Mouse (Mus musculus) limb, embryonic 13.5 days (tissue): ENCODE measurements around the gene Rcn3. TPM values are rescaled to one million over a fixed set of nuclear protein-coding genes. Genes with fewer than 3 reads are reported as not detected.

Experiments used
- ATAC-seq: fragments of 200-750 bp; cut with Nextera tagmentation; 2 replicates; pipeline ENCODE4 v1.8.0; 2017; ENCODE audit warnings: low read depth, moderate number of reproducible peaks, moderate TSS enrichment; ENCODE audit not compliant: low FRiP score
- H3K27ac ChIP-seq: fragments of 300-500 bp; sonication (generic); 2 replicates; pipeline ENCODE4 v1.5.1; 2015; ENCODE audit warnings: inconsistent platforms, mild to moderate bottlenecking, moderate library complexity
- H3K27me3 ChIP-seq: fragments of 300-500 bp; sonication (generic); 2 replicates; pipeline ENCODE4 v1.6.1; 2015; ENCODE audit warnings: mild to moderate bottlenecking, inconsistent platforms
- H3K36me3 ChIP-seq: fragments of 300-500 bp; sonication (generic); 2 replicates; pipeline ENCODE4 v1.6.1; 2015; ENCODE audit warnings: inconsistent platforms, mild to moderate bottlenecking, moderate library complexity
- H3K4me1 ChIP-seq: fragments of 300-500 bp; sonication (generic); 2 replicates; pipeline ENCODE4 v1.6.1; 2015; ENCODE audit warnings: inconsistent platforms
- H3K4me2 ChIP-seq: fragments of 300-500 bp; sonication (generic); replicated peaks from 2 replicates; pipeline ENCODE4 v1.6.1; 2015; ENCODE audit warnings: inconsistent platforms, mild to moderate bottlenecking, moderate library complexity
- H3K4me3 ChIP-seq: fragments of 300-500 bp; sonication (generic); 2 replicates; pipeline ENCODE4 v1.5.1; 2015; ENCODE audit warnings: moderate library complexity, mild to moderate bottlenecking, inconsistent platforms
- H3K9ac ChIP-seq: fragments of 300-500 bp; sonication (generic); 2 replicates; pipeline ENCODE4 v1.6.1; 2015; ENCODE audit warnings: mild to moderate bottlenecking, inconsistent platforms
- H3K9me3 ChIP-seq: fragments of 300-500 bp; sonication (generic); 2 replicates; pipeline ENCODE4 v1.6.1; 2016; ENCODE audit warnings: inconsistent platforms
- WGBS: fragments of 180-500 bp; shearing (Covaris S2); methylation state at CpG from one replicate; pipeline ENCODE4 v1.1.7; 2015; 5-methylcytosine and 5-hydroxymethylcytosine counted together
- microRNA counts: library from miRNA; unstranded; fragments of <30 nt; microRNA quantifications from one replicate; lab custom pipeline; 2016
- microRNA-seq: library from miRNA; unstranded; fragments of <30 nt; microRNA quantifications from one replicate; pipeline ENCODE4, GENCODE M21; 2016
- polyA plus RNA-seq: library from polyadenylated mRNA; unstranded; fragments of >200 nt; fragmentation: Nextera tagmentation; extraction: Ambion mirVana; gene quantifications from 2 replicates; pipeline ENCODE4 v1.2.1, GENCODE M21; 2015

Rcn3 gene
- polyA plus RNA-seq, 1 experiment from 2014 or later = 483 TPM

DNA sequence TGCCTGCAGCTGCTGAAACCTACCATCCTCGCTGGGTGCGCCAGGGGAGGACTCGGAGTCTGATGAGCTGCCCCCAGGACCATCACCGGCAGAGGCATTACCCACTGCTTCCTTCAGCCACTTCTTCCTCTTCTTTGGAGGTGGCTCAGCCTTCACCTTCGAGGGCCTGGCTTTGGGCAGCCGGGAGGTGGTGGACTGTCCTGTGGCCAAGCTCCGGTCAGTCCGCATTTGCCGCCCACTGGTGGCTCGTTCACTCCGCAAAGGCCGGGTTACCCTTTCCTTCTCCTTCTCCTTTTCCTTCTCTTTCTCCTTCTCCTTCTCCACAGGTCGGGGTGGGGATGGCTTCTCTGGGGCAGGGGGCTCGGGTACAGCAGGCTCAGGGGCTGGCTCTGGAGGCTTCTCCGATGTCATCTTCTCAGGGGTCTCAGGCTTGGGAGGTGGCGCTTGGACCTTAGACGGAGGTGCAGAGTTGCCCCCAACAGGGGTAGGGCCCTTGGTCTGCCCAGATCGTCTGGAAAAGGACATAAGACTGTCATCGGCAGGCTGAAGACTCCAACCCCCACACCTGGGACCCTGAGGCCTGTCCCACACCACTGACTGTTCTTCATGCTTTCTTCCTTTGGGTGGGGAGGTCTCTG lies 58.2 kb downstream of the Rcn3 start:
- H3K9ac ChIP-seq = no peak overlapping the region
- ATAC-seq = no peak
- H3K4me2 ChIP-seq = no peak overlapping the region
- H3K9me3 ChIP-seq = no peaks in the 10 kb centered on the region
- 92% methylated on average over 19 of the region's 19 CpGs for WGBS
- no peaks in the 10 kb centered on the region for H3K4me1 ChIP-seq
- H3K27ac ChIP-seq = no peak overlapping the region
- no peak overlapping the region for H3K4me3 ChIP-seq
- peaks cover 99% of the 10 kb centered on the region for H3K36me3 ChIP-seq
- no peaks in the 10 kb centered on the region for H3K27me3 ChIP-seq

MicroRNAs encoded within 50 kb of the gene (microRNA counts, 519-probe panel; counts per million panel counts)
- microRNA mmu-miR-150 (lab: Ali Mortazavi, UCI) = 1,812 counts per million, percentile 21 among the panel's probes with 10 or more counts

Small RNA genes within 50 kb of the gene (microRNA-seq; reads per million reads assigned to microRNA genes)
- gene Mir150 = 5.9 reads per million, percentile 20 among the genes with 10 or more reads in this experiment
- gene Mir5121 = 14.6 reads per million, percentile 31 among the genes with 10 or more reads in this experiment

Other genes starting within 250 kb of the Rcn3 start
- 112 and 122 TPM in 2 replicates for gene Akt1s1, start 243.2 kb downstream of the Rcn3 start, polyA plus RNA-seq
- 86.0 and 90.5 TPM in 2 replicates for gene Tbc1d17, start 243.1 kb downstream of the Rcn3 start, polyA plus RNA-seq
- 33.1 and 33.9 TPM in 2 replicates for gene Pnkp, start 235.1 kb downstream of the Rcn3 start, polyA plus RNA-seq
- 502 and 514 TPM in 2 replicates for gene Ptov1, start 222.4 kb downstream of the Rcn3 start, polyA plus RNA-seq
- 118 and 119 TPM in 2 replicates for gene Med25, start 199.5 kb downstream of the Rcn3 start, polyA plus RNA-seq
- 23.0 and 25.8 TPM in 2 replicates for gene Fuz, start 196.1 kb downstream of the Rcn3 start, polyA plus RNA-seq
- 76.1 and 81.6 TPM in 2 replicates for gene Ap2a1, start 162.7 kb downstream of the Rcn3 start, polyA plus RNA-seq
- 0.23 and 0.25 TPM in 2 replicates for gene Tsks, start 149.0 kb downstream of the Rcn3 start, polyA plus RNA-seq
- gene Cpt1c, start 117.4 kb downstream of the Rcn3 start, polyA plus RNA-seq = 33.9 and 35.0 TPM in 2 replicates
- gene Prmt1, start 105.7 kb downstream of the Rcn3 start, polyA plus RNA-seq = 670 and 703 TPM in 2 replicates
- gene Irf3, start 94.6 kb downstream of the Rcn3 start, polyA plus RNA-seq = 94.6 and 96.8 TPM in 2 replicates
- 77.3 and 78.4 TPM in 2 replicates for gene Bcl2l12, start 93.5 kb downstream of the Rcn3 start, polyA plus RNA-seq
- 38.6 and 40.7 TPM in 2 replicates for gene Scaf1, start 75.9 kb downstream of the Rcn3 start, polyA plus RNA-seq
- 27.5 and 29.1 TPM in 2 replicates for gene Rras, start 74.3 kb downstream of the Rcn3 start, polyA plus RNA-seq
- 14.5 and 15.3 TPM in 2 replicates for gene Prr12, start 39.3 kb downstream of the Rcn3 start, polyA plus RNA-seq
- 71.2 and 71.4 TPM in 2 replicates for gene Nosip, start 29.8 kb downstream of the Rcn3 start, polyA plus RNA-seq
- 22.3 and 24.5 TPM in 2 replicates for gene Prrg2, start 29.5 kb downstream of the Rcn3 start, polyA plus RNA-seq
- gene Fcgrt, start 11.6 kb upstream of the Rcn3 start, polyA plus RNA-seq = 44.0 and 45.4 TPM in 2 replicates
- 1,512 and 1,535 TPM in 2 replicates for gene Rps11, start 32.2 kb upstream of the Rcn3 start, polyA plus RNA-seq
- 1,305 and 1,326 TPM in 2 replicates for gene Rpl13a, start 36.5 kb upstream of the Rcn3 start, polyA plus RNA-seq
- 0.60 and 0.75 TPM in 2 replicates for gene Gm45713, start 44.0 kb upstream of the Rcn3 start, polyA plus RNA-seq
- gene Flt3l, start 44.2 kb upstream of the Rcn3 start, polyA plus RNA-seq = 1.0 and 1.2 TPM in 2 replicates
- 86.9 and 87.1 TPM in 2 replicates for gene Pih1d1, start 62.1 kb upstream of the Rcn3 start, polyA plus RNA-seq
- 45.1 and 46.4 TPM in 2 replicates for gene Aldh16a1, start 62.4 kb upstream of the Rcn3 start, polyA plus RNA-seq
- gene Slc17a7, start 71.7 kb upstream of the Rcn3 start, polyA plus RNA-seq = 0.19 and 0.23 TPM in 2 replicates
- not detected in 2 replicates for gene Gfy, start 87.3 kb upstream of the Rcn3 start, polyA plus RNA-seq
- not detected in 2 replicates for gene Pth2, start 88.8 kb upstream of the Rcn3 start, polyA plus RNA-seq
- 0.93 and 1.4 TPM in 2 replicates for gene Ccdc155, start 112.7 kb upstream of the Rcn3 start, polyA plus RNA-seq
- 1.3 and 1.4 TPM in 2 replicates for gene Dkkl1, start 119.9 kb upstream of the Rcn3 start, polyA plus RNA-seq
- 259 and 263 TPM in 2 replicates for gene Tead2, start 123.5 kb upstream of the Rcn3 start, polyA plus RNA-seq
- gene Cd37, start 146.9 kb upstream of the Rcn3 start, polyA plus RNA-seq = 1.3 and 2.1 TPM in 2 replicates
- 0.28 and 0.43 TPM in 2 replicates for gene Slc6a16, start 148.9 kb upstream of the Rcn3 start, polyA plus RNA-seq
- gene Slc6a21, start 185.3 kb upstream of the Rcn3 start, polyA plus RNA-seq = not detected in 2 replicates
- 15.8 and 19.6 TPM in 2 replicates for gene Trpm4, start 241.6 kb upstream of the Rcn3 start, polyA plus RNA-seq
- 3.9 and 4.3 TPM in 2 replicates for gene Hrc, start 243.1 kb upstream of the Rcn3 start, polyA plus RNA-seq